Mouse (Mus musculus): Measurements from ENCODE around the gene Clcn2. TPM values are rescaled to one million over a fixed set of nuclear protein-coding genes. Genes with fewer than 3 reads are reported as not detected.

The Clcn2 gene
- not detected for polyA plus RNA-seq (2014; fragmentation: Illumina TruSeq; extraction: RNeasy Lipid Tissue Mini Kit (QIAGEN cat#74804); ENCODE audit: low read depth, low replicate concordance)

DNA sequence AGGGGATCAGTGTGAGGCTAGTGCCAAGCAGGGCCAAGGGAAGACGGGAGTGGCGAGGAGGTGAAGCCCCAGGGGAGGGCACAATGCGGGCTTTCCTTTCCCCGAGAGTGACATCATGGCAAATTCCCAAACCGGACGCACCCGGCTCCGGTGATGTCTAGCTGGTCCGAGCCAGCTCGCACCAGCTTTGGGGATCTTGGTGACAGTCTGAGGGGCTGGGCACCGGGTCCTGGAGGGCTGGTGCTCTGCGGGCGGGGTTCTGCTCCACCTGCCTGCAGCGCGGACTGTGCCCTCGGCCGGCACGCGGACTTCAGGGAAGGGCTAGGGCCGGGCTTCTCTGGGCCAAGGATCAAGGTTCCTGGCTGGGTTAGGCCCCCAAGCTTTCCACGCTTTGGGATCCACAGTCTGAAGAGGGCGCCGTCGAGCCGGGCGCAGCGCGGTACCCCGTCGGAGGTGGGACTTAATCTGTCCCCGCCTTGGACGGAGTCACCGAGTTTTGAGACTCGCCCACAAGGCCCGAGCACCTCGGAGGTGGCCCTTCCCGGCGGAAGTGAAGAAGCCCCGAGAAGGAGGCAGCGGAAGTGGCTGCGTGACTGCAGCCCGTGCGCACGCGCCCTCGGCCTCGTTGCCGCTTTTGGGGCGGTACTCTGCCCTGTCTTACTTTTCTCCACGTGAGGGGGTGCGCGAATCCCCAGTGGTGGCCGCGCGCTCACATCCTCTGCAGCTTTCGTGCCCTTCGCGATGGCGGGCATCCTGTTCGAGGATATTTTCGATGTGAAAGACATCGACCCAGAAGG lies at the start of gene Clcn2, which contains the start of gene Polr2h:
Gene Clcn2, minus strand, starts transcription at position 566 of the 797 bp plus-strand sequence.
Gene Polr2h, plus strand, starts transcription at position 485 of the 797 bp plus-strand sequence.

DNA sequence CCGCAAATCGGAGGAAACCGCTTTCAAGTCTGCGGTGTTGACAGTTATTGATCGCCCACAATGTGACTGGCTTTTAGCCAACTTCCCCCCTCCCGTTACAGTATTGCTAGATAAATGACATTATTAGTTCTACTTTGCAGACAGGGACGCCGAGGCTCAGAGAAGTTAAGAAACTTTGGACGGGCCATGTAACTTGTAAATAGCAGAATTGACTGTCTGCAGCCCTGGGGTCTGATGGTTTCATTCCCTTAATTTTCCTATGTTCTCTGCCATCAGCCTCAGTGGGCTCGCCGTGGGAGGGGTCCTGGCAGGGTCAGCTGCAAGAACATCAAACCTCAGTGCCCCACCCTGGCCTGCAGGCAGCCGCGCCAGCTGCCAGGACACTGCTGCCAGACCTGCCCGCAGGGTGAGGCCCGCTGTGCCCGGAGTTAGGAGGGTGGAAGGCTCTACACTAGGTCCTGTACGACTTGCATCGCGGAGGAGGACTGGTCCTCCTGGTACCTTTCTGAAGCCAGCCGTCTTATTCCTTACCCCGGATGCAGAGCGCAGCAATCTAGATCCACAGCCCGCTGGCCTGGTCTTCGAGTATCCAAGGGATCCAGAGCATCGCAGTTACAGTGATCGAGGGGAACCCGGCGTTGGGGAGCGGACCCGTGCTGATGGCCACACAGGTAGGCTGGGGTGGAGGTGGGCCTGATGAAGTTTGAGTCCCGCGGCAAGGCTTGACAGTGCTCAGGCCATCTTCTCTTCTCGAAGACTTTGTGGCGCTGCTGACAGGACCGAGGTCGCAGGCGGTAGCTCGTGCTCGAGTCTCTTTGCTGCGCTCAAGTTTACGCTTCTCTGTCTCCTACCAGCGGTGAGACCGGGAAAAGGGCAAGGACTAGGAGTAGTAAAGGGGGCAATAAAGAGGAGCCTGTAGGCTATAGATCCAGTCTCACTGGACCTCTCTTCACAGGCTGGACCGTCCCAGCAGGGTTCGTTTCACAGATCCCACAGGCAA lies 16.5 kb upstream of the Clcn2 start, which contains the start of gene Thpo:
Gene Thpo, minus strand, starts transcription at position 781 of the 1,000 bp plus-strand sequence.

DNA sequence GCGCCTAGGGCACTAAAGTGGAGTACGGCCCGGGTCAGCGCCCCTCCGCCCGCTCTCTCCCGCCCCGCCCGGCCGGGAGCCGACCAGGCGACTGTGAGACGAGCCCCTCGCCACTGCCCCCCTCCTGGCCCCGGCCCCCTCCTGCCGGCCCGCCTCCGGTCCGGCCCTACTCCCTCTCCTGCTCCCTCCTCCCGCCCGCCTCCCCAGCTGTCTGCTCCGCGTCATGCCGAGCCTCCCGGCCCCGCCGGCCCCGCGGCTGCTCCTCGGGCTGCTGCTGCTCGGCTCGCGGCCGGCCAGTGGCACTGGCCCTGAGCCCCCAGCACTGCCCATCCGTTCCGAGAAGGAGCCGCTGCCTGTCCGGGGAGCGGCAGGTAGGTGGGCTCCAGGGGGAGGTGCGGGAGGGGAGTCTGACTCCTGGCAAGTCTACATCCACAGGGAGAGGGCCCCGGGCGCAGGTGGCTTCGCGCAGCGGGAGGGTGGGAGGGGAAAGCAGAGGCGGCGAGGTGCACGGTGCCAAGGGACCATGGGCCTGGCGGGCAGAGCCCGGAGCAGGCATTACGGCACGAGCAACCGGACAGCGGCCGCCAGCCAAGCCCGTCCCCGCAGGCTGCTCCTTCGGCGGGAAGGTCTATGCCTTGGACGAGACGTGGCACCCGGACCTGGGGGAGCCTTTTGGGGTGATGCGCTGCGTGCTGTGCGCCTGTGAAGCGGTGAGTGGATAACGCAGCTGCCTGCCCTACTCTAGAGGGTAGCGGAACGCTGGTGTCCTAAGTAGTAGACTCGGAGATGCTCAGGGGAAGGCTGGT lies 15.6 kb upstream of the Clcn2 start, which contains the start of gene Chrd:
Gene Chrd, plus strand, starts transcription at position 203 of the 806 bp plus-strand sequence.

DNA sequence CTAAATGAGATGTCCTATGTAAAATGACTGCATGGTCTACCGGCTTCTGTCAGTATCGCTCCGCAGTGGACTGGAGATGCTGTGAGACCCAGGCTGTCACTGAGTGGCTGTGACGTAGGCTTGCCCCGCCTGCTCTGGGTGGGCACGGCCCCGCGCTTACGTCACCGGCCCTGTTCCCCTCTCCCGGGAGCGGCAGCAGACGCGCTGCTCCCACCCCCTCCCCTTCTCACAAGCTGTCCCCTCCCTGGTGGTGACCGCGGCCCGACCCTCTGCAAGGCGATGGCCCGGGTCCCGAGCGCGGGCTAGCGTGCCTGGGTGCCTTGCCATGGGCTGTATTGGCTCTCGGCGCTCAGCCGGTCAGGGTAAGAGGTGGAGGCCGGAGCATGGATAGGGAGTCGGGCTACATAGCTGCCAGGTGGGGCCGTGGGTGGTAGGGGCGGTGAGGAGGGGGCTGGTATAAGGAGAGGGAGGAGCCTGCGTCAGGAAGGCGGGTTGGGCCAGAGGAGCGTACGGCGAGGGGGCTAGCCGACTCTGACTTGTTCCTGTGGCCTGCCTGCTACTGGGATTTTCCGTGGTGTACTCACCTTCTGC lies 24.3 kb downstream of the Clcn2 start, which contains the start of gene Fam131a:
Gene Fam131a, plus strand, starts transcription at position 131 of the 591 bp plus-strand sequence.

DNA sequence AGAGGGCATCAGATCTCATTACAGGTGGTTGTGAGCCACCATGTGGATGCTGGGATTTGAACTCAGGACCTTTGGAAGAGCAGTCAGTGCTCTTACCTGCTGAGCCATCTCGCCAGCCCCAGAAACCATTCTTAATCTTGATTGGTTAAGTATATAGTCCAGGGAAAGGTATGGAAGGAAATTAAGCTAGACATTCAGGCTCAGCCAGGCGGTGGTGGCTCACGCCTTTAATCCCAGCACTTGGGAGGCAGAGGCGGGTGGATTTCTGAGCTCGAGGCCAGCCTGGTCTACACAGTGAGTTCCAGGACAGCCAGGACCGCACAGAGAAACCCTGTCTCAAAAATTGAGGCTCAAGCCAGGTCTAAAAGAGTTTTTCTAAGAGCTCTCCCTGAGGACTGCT lies 49.5 kb downstream of the Clcn2 start, which contains the start of gene Eif4g1:
Gene Eif4g1, plus strand, starts transcription at position 301 of the 400 bp plus-strand sequence.

Other genes starting within 250 kb of the Clcn2 start
- 11.9 TPM for gene Eif2b5, start 218.9 kb downstream of the Clcn2 start, polyA plus RNA-seq (2014; fragmentation: Illumina TruSeq; extraction: RNeasy Lipid Tissue Mini Kit (QIAGEN cat#74804); ENCODE audit: low read depth, low replicate concordance)
- 18.8 TPM for gene Dvl3, start 200.8 kb downstream of the Clcn2 start, polyA plus RNA-seq (2014; fragmentation: Illumina TruSeq; extraction: RNeasy Lipid Tissue Mini Kit (QIAGEN cat#74804); ENCODE audit: low read depth, low replicate concordance)
- gene Ap2m1, start 182.3 kb downstream of the Clcn2 start, polyA plus RNA-seq (2014; fragmentation: Illumina TruSeq; extraction: RNeasy Lipid Tissue Mini Kit (QIAGEN cat#74804); ENCODE audit: low read depth, low replicate concordance): 132 TPM
- 19.3 TPM for gene Abcf3, start 169.2 kb downstream of the Clcn2 start, polyA plus RNA-seq (2014; fragmentation: Illumina TruSeq; extraction: RNeasy Lipid Tissue Mini Kit (QIAGEN cat#74804); ENCODE audit: low read depth, low replicate concordance)
- not detected for gene Vwa5b2, start 128.3 kb downstream of the Clcn2 start, polyA plus RNA-seq (2014; fragmentation: Illumina TruSeq; extraction: RNeasy Lipid Tissue Mini Kit (QIAGEN cat#74804); ENCODE audit: low read depth, low replicate concordance)
- 0.57 TPM for gene Eef1akmt4, start 106.2 kb downstream of the Clcn2 start, polyA plus RNA-seq (2014; fragmentation: Illumina TruSeq; extraction: RNeasy Lipid Tissue Mini Kit (QIAGEN cat#74804); ENCODE audit: low read depth, low replicate concordance)
- not detected for gene Gm49333, start 106.1 kb downstream of the Clcn2 start, polyA plus RNA-seq (2014; fragmentation: Illumina TruSeq; extraction: RNeasy Lipid Tissue Mini Kit (QIAGEN cat#74804); ENCODE audit: low read depth, low replicate concordance)
- gene Alg3, start 106.0 kb downstream of the Clcn2 start, polyA plus RNA-seq (2014; fragmentation: Illumina TruSeq; extraction: RNeasy Lipid Tissue Mini Kit (QIAGEN cat#74804); ENCODE audit: low read depth, low replicate concordance): 4.7 TPM
- gene Camk2n2, start 96.5 kb downstream of the Clcn2 start, polyA plus RNA-seq (2014; fragmentation: Illumina TruSeq; extraction: RNeasy Lipid Tissue Mini Kit (QIAGEN cat#74804); ENCODE audit: low read depth, low replicate concordance): 0.49 TPM
- gene Ece2, start 87.9 kb downstream of the Clcn2 start, polyA plus RNA-seq (2014; fragmentation: Illumina TruSeq; extraction: RNeasy Lipid Tissue Mini Kit (QIAGEN cat#74804); ENCODE audit: low read depth, low replicate concordance): not detected
- gene Psmd2, start 66.1 kb downstream of the Clcn2 start, polyA plus RNA-seq (2014; fragmentation: Illumina TruSeq; extraction: RNeasy Lipid Tissue Mini Kit (QIAGEN cat#74804); ENCODE audit: low read depth, low replicate concordance): 67.2 TPM
- gene Eif4g1, start 49.4 kb downstream of the Clcn2 start, polyA plus RNA-seq (2014; fragmentation: Illumina TruSeq; extraction: RNeasy Lipid Tissue Mini Kit (QIAGEN cat#74804); ENCODE audit: low read depth, low replicate concordance): 88.1 TPM
- not detected for gene Fam131a, start 24.5 kb downstream of the Clcn2 start, polyA plus RNA-seq (2014; fragmentation: Illumina TruSeq; extraction: RNeasy Lipid Tissue Mini Kit (QIAGEN cat#74804); ENCODE audit: low read depth, low replicate concordance)
- 16.5 TPM for gene Polr2h, start 81 bp downstream of the Clcn2 start, polyA plus RNA-seq (2014; fragmentation: Illumina TruSeq; extraction: RNeasy Lipid Tissue Mini Kit (QIAGEN cat#74804); ENCODE audit: low read depth, low replicate concordance)
- 0.24 TPM for gene Chrd, start 15.4 kb upstream of the Clcn2 start, polyA plus RNA-seq (2014; fragmentation: Illumina TruSeq; extraction: RNeasy Lipid Tissue Mini Kit (QIAGEN cat#74804); ENCODE audit: low read depth, low replicate concordance)
- gene Thpo, start 16.8 kb upstream of the Clcn2 start, polyA plus RNA-seq (2014; fragmentation: Illumina TruSeq; extraction: RNeasy Lipid Tissue Mini Kit (QIAGEN cat#74804); ENCODE audit: low read depth, low replicate concordance): 0.36 TPM

Measured in kidney, adult 10 weeks (tissue).